Mouse (Mus musculus) kidney, embryonic 14.5 days (tissue): ENCODE data around the gene Bcar3. TPM values are rescaled to one million over a fixed set of nuclear protein-coding genes. Genes with fewer than 3 reads are reported as not detected.

Source experiments
- ATAC-seq: fragments of 200-750 bp; cut with Nextera tagmentation; 2 replicates; pipeline ENCODE4 v1.8.0; 2017; ENCODE audit warnings: moderate number of reproducible peaks, mild to moderate bottlenecking, moderate TSS enrichment, moderate library complexity; ENCODE audit not compliant: low FRiP score, low TSS enrichment
- H3K27ac ChIP-seq: fragments of 300-500 bp; sonication (generic); 2 replicates; pipeline ENCODE4 v1.5.1; 2014; ENCODE audit warnings: low read depth, mild to moderate bottlenecking, low read length, moderate library complexity, mixed read lengths
- H3K27me3 ChIP-seq: fragments of 300-500 bp; sonication (generic); 2 replicates; pipeline ENCODE4 v1.6.1; 2014; ENCODE audit warnings: mild to moderate bottlenecking, low read length; ENCODE audit not compliant: control insufficient read depth, insufficient read depth
- H3K36me3 ChIP-seq: fragments of 300-500 bp; sonication (generic); 2 replicates; pipeline ENCODE4 v1.6.1; 2014; ENCODE audit warnings: low read length, mixed read lengths; ENCODE audit not compliant: control insufficient read depth, insufficient read depth
- H3K4me1 ChIP-seq: fragments of 300-500 bp; sonication (generic); 2 replicates; pipeline ENCODE4 v1.6.1; 2014; ENCODE audit warnings: low read length, mixed read lengths; ENCODE audit not compliant: control insufficient read depth, insufficient read depth
- H3K4me2 ChIP-seq: fragments of 300-500 bp; sonication (generic); replicated peaks from 2 replicates; pipeline ENCODE4 v1.6.1; 2014; ENCODE audit warnings: low read depth, mild to moderate bottlenecking, low read length
- H3K4me3 ChIP-seq: fragments of 300-500 bp; sonication (generic); 2 replicates; pipeline ENCODE4 v1.5.1; 2014; ENCODE audit warnings: mild to moderate bottlenecking, low read length
- H3K9ac ChIP-seq: fragments of 300-500 bp; sonication (generic); 2 replicates; pipeline ENCODE4 v1.6.1; 2014; ENCODE audit warnings: low read depth, mild to moderate bottlenecking, low read length, moderate library complexity
- H3K9me3 ChIP-seq: fragments of 300-500 bp; sonication (generic); 2 replicates; pipeline ENCODE4 v1.6.1; 2016; ENCODE audit warnings: low read length; ENCODE audit not compliant: control insufficient read depth
- WGBS: fragments of 180-500 bp; shearing (Covaris S2); extraction: QIAGEN DNeasy Blood & Tissue Kit; methylation state at CpG from one replicate; pipeline ENCODE4 v1.1.7; 2014; 5-methylcytosine and 5-hydroxymethylcytosine counted together
- polyA plus RNA-seq: library from polyadenylated mRNA; unstranded; fragments of >200 nt; fragmentation: Nextera tagmentation; extraction: Ambion mirVana; gene quantifications from 2 replicates; pipeline ENCODE4 v1.2.1, GENCODE M21; 2014

Bcar3 gene
- polyA plus RNA-seq, 1 experiment from 2014 or later = 13.7 TPM

GRCm38 (mm10) chr3:122486193-122486592, 192.3 kb downstream of the Bcar3 start:
- Histone ChIP-seq H3K9me3 (no peaks in the 10 kb centered on the region), H3K27ac (no peak overlapping the region), H3K36me3 (no peaks in the 10 kb centered on the region), H3K27me3 (no peaks in the 10 kb centered on the region), H3K9ac (no peak overlapping the region), H3K4me3 (no peak overlapping the region), H3K4me2 (no peak overlapping the region), H3K4me1 (peaks cover 25% of the 10 kb centered on the region)
- WGBS = 62% methylated on average over 4 of the region's 4 CpGs
- ATAC-seq = no peak

GRCm38 (mm10) chr3:122488051-122488754, 194.3 kb downstream of the Bcar3 start:
- Histone ChIP-seq H3K27me3 (no peaks in the 10 kb centered on the region), H3K27ac (no peak overlapping the region), H3K4me1 (peaks cover 13% of the 10 kb centered on the region), H3K9me3 (no peaks in the 10 kb centered on the region), H3K4me2 (no peak overlapping the region), H3K9ac (no peak overlapping the region), H3K36me3 (no peaks in the 10 kb centered on the region), H3K4me3 (no peak overlapping the region)
- WGBS = 72% methylated on average over 1 of the region's 1 CpGs
- no peak for ATAC-seq

GRCm38 (mm10) chr3:122490574-122490973, 196.6 kb downstream of the Bcar3 start:
- H3K27me3 ChIP-seq = no peaks in the 10 kb centered on the region
- H3K9ac ChIP-seq = no peak overlapping the region
- no peak for ATAC-seq
- no peaks in the 10 kb centered on the region for H3K36me3 ChIP-seq
- 90% methylated on average over 6 of the region's 6 CpGs for WGBS
- H3K9me3 ChIP-seq = no peaks in the 10 kb centered on the region
- peaks cover 13% of the 10 kb centered on the region for H3K4me1 ChIP-seq
- no peak overlapping the region for H3K27ac ChIP-seq
- no peak overlapping the region for H3K4me3 ChIP-seq
- no peak overlapping the region for H3K4me2 ChIP-seq

GRCm38 (mm10) chr3:122492006-122492405, 198.1 kb downstream of the Bcar3 start:
- ATAC-seq = no peak
- H3K27me3 ChIP-seq = no peaks in the 10 kb centered on the region
- H3K36me3 ChIP-seq = no peaks in the 10 kb centered on the region
- WGBS = 95% methylated on average over 3 of the region's 3 CpGs
- no peak overlapping the region for H3K9ac ChIP-seq
- no peak overlapping the region for H3K27ac ChIP-seq
- H3K4me1 ChIP-seq = peaks cover 13% of the 10 kb centered on the region
- no peak overlapping the region for H3K4me2 ChIP-seq
- H3K4me3 ChIP-seq = no peak overlapping the region
- H3K9me3 ChIP-seq = no peaks in the 10 kb centered on the region

- Histone ChIP-seq H3K4me1 (peaks cover 17% of the 10 kb centered on the region), H3K27ac (no peak overlapping the region), H3K9ac (no peak overlapping the region), H3K4me2 (no peak overlapping the region), H3K9me3 (no peaks in the 10 kb centered on the region), H3K27me3 (no peaks in the 10 kb centered on the region), H3K36me3 (no peaks in the 10 kb centered on the region), H3K4me3 (no peak overlapping the region)
- ATAC-seq = no peak
- WGBS = 64% methylated on average over 21 of the region's 21 CpGs
Measured at GRCm38 (mm10) chr3:122492872-122493615, 199.1 kb downstream of the Bcar3 start.

- WGBS = 30% methylated on average over 6 of the region's 6 CpGs
Measured at GRCm38 (mm10) chr3:122494764-122495163, 200.8 kb downstream of the Bcar3 start.

GRCm38 (mm10) chr3:122497871-122498270, 203.9 kb downstream of the Bcar3 start:
- H3K9me3 ChIP-seq = no peaks in the 10 kb centered on the region
- 82% methylated on average over 6 of the region's 6 CpGs for WGBS
- H3K27me3 ChIP-seq = no peaks in the 10 kb centered on the region
- no peaks in the 10 kb centered on the region for H3K36me3 ChIP-seq
- no peak overlapping the region for H3K9ac ChIP-seq
- H3K4me2 ChIP-seq = no peak overlapping the region
- no peak for ATAC-seq
- no peak overlapping the region for H3K27ac ChIP-seq
- H3K4me1 ChIP-seq = peaks cover 15% of the 10 kb centered on the region
- no peak overlapping the region for H3K4me3 ChIP-seq

More at GRCm38 (mm10) chr3:122494764-122495163, 200.8 kb downstream of the Bcar3 start:
- H3K27me3 ChIP-seq = no peaks in the 10 kb centered on the region
- no peaks in the 10 kb centered on the region for H3K36me3 ChIP-seq
- H3K9me3 ChIP-seq = no peaks in the 10 kb centered on the region
- H3K9ac ChIP-seq = no peak overlapping the region
- no peak overlapping the region; the same call in 1 of the 2 replicates for H3K27ac ChIP-seq
- no peak overlapping the region for H3K4me3 ChIP-seq
- H3K4me2 ChIP-seq = no peak overlapping the region
- H3K4me1 ChIP-seq = peaks cover 17% of the 10 kb centered on the region
- ATAC-seq = no peak; the same call in 1 of the 2 replicates

- Histone ChIP-seq H3K36me3 (no peaks in the 10 kb centered on the region), H3K27me3 (no peaks in the 10 kb centered on the region), H3K9me3 (no peaks in the 10 kb centered on the region), H3K4me2 (no peak overlapping the region), H3K9ac (no peak overlapping the region), H3K27ac (no peak overlapping the region), H3K4me1 (peaks cover 12% of the 10 kb centered on the region), H3K4me3 (no peak overlapping the region)
- ATAC-seq = no peak
- WGBS = 90% methylated on average over 7 of the region's 7 CpGs
Measured at GRCm38 (mm10) chr3:122498528-122498927, 204.6 kb downstream of the Bcar3 start.

GRCm38 (mm10) chr3:122499647-122500046, 205.7 kb downstream of the Bcar3 start:
- WGBS = 83% methylated on average over 6 of the region's 6 CpGs
- ATAC-seq = no peak
- H3K27me3 ChIP-seq = no peaks in the 10 kb centered on the region
- H3K9me3 ChIP-seq = no peaks in the 10 kb centered on the region
- no peaks in the 10 kb centered on the region for H3K36me3 ChIP-seq
- H3K9ac ChIP-seq = no peak overlapping the region
- H3K4me3 ChIP-seq = no peak overlapping the region
- H3K27ac ChIP-seq = no peak overlapping the region
- H3K4me2 ChIP-seq = no peak overlapping the region
- peaks cover 4% of the 10 kb centered on the region; the same call in 1 of the 2 replicates for H3K4me1 ChIP-seq
